Mouse (Mus musculus) stomach, postnatal 0 days (tissue): ENCODE measurements around the gene Gm12355. TPM values are rescaled to one million over a fixed set of nuclear protein-coding genes. Genes with fewer than 3 reads are reported as not detected.
A peak's percentile ranks its signal among the peaks of the same experiment; 100 is the strongest.
"Not testable (repeated sequence)": the region's sequence is repeated elsewhere in the genome, so short reads cannot be mapped to it uniquely, and the experiment has no call there.

Experiments
- ATAC-seq: fragments of 200-750 bp; cut with Nextera tagmentation; 2 replicates; pipeline ENCODE4 v1.8.0; 2017; ENCODE audit not compliant: low FRiP score, low TSS enrichment
- DNase-seq: peaks from one replicate; pipeline ENCODE4 v3.0.0-alpha.2; 2016; ENCODE audit warnings: low spot score
- H3K27ac ChIP-seq: fragments of 300-500 bp; sonication (generic); replicated peaks from 2 replicates; pipeline ENCODE4 v1.5.1; 2014; ENCODE audit warnings: mild to moderate bottlenecking, control low read depth
- H3K27me3 ChIP-seq: fragments of 300-500 bp; sonication (generic); 2 replicates; pipeline ENCODE4 v1.6.1; 2014; ENCODE audit warnings: low read length; ENCODE audit not compliant: control insufficient read depth, insufficient read depth
- H3K36me3 ChIP-seq: fragments of 300-500 bp; sonication (generic); 2 replicates; pipeline ENCODE4 v1.6.1; 2014; ENCODE audit warnings: low read length, mixed read lengths; ENCODE audit not compliant: control insufficient read depth, insufficient read depth
- H3K4me1 ChIP-seq: fragments of 300-500 bp; sonication (generic); replicated peaks from 2 replicates; pipeline ENCODE4 v1.6.1; 2014; ENCODE audit warnings: antibody characterized with exemption; ENCODE audit not compliant: control insufficient read depth, insufficient read depth
- H3K4me2 ChIP-seq: fragments of 300-500 bp; sonication (generic); replicated peaks from 2 replicates; pipeline ENCODE4 v1.6.1; 2014; ENCODE audit warnings: low read depth, mild to moderate bottlenecking, control low read depth, moderate library complexity
- H3K4me3 ChIP-seq: fragments of 300-500 bp; sonication (generic); 2 replicates; pipeline ENCODE4 v1.5.1; 2014; ENCODE audit warnings: low read depth, low read length, control low read depth
- H3K9ac ChIP-seq: fragments of 300-500 bp; sonication (generic); 2 replicates; pipeline ENCODE4 v1.6.1; 2014; ENCODE audit warnings: mild to moderate bottlenecking, low read length, control low read depth, mixed read lengths
- H3K9me3 ChIP-seq: fragments of 300-500 bp; sonication (generic); 2 replicates; pipeline ENCODE4 v1.6.1; 2016; ENCODE audit warnings: low read length; ENCODE audit not compliant: control insufficient read depth
- CTCF ChIP-seq: IDR thresholded peaks from 2 replicates; pipeline ENCODE4 v1.5.1; 2016; ENCODE audit warnings: antibody characterized with exemption, low read depth, mild to moderate bottlenecking, moderate library complexity
- EP300 ChIP-seq: optimal IDR thresholded peaks from 2 replicates; pipeline ENCODE3; 2016; ENCODE audit warnings: antibody characterized with exemption
- WGBS: fragments of 180-500 bp; shearing (Covaris S2); extraction: QIAGEN DNeasy Blood & Tissue Kit; methylation state at CpG from one replicate; pipeline ENCODE4 v1.1.7; 2014; 5-methylcytosine and 5-hydroxymethylcytosine counted together
- polyA plus RNA-seq: library from polyadenylated mRNA; unstranded; fragments of >200 nt; fragmentation: Nextera tagmentation; extraction: Ambion mirVana; gene quantifications from 2 replicates; pipeline ENCODE4 v1.2.1, GENCODE M21; 2015

The Gm12355 gene
- polyA plus RNA-seq = 0.81 and 0.82 TPM in 2 replicates

DNA sequence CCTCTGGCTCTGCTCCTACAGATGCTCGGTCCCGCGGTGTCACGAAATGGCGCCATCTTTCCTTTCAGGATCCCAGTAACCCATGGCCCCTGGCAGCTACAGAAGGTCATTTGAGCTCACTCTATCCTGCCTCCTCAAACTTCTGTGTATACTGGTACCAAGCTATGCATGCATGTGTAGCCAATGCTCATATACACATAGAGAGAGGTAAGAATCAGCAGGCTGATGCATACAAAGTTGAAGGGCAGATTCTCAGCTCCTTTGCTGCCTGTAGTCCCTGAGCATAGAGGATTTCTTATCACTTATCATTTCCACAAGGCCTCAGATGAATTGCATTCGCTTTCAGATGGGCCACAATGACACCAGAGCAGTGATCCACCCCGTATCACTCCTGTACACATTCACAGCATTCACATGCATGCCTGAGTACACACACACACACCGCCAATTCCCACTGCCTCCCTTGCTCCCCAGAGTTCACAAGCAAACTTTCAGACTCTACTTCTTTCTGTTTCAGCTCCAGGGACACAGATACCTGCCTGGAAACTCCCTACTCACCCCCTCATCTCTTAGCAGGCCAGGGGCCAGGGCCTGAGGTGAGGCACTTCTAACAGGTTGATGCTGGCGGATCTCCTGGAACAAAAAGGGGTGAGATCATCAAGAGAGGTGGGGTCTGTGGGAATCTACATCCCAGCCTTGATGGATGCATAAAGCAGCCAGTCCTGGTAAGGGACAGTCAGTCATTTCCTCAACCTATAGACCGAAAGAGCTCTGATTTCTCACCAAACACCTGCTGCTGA lies at the start of gene Gm12355, which contains the start of gene Gsdma3:
TSS of gene Gm12355 (minus strand) at position 51 of the 800 bp plus-strand sequence.
TSS of gene Gsdma3 (plus strand) at position 750 of the 800 bp plus-strand sequence.
- no peak for ATAC-seq
- Histone ChIP-seq H3K9me3 (no peaks in the 10 kb centered on the region), H3K4me2 (no peak within 1 kb of the TSS), H3K4me3 (no peak within 1 kb of the TSS), H3K9ac (no peak within 1 kb of the TSS), H3K27me3 (no peaks in the 10 kb centered on the region), H3K27ac (no peak within 1 kb of the TSS), H3K4me1 (no peaks in the 10 kb centered on the region), H3K36me3 (no peaks in the 10 kb centered on the region)
- TF ChIP-seq CTCF (no peak), EP300 (no peak)
- DNase-seq = no peak
- 84% methylated on average over 10 of the region's 10 CpGs for WGBS

DNA sequence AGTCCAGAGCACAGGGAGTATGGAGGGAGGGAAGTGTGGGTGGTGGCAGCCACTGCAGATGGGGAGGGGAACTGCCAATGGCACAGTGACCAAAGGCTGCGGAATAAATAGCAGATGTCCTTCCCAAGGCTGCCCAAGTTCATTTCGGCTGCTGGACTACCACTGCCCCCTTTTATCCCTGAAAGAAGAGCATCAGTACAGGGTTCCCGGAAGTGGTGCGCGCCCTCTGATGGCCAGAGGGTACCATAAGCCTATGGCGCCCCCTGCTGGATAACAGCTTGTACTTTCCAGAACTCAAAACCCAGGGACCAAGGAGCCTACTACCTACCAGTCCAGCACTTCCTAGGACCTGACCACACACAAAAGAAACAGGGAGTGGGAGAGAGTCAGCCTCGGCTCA lies 47.7 kb upstream of the Gm12355 start:
- not testable (repeated sequence) for H3K27ac ChIP-seq, H3K4me2 ChIP-seq, H3K4me1 ChIP-seq, H3K27me3 ChIP-seq, H3K36me3 ChIP-seq, H3K9ac ChIP-seq, H3K9me3 ChIP-seq, H3K4me3 ChIP-seq
- DNase-seq (peak; percentile 67), ATAC-seq (peak; percentile 71)
- WGBS = 2% methylated on average over 6 of the region's 7 CpGs
- peak; percentile 72 for TF ChIP-seq CTCF

DNA sequence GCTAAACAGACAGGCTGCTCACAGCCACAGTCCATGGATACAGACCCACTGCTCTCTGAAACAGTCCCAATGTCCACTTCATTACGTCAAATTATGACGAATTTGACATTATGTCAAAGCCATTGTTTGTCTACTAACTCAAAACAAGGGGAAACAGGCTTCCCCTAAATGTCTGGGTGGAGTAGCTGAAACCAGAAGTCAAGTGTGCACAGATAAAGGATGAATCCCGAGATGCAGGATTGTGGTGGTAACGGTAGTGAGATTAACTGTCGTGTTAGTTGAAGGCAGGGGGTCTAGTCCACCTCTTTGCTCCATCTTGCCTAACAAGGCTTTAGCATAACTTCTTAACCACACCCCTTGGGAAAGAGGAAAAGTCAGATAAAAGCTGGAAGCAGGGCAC lies 47.0 kb upstream of the Gm12355 start:
- Histone ChIP-seq H3K4me3 (no peak overlapping the region), H3K4me1 (no peaks in the 10 kb centered on the region), H3K27ac (0 out of 2 replicates have a peak overlapping the region, but pooled peaks have one; percentile 4), H3K36me3 (no peaks in the 10 kb centered on the region), H3K4me2 (no peak overlapping the region), H3K9ac (no peak overlapping the region), H3K9me3 (no peaks in the 10 kb centered on the region), H3K27me3 (no peaks in the 10 kb centered on the region)
- TF ChIP-seq CTCF (no peak), EP300 (no peak)
- no peak for DNase-seq
- WGBS = 69% methylated on average over 5 of the region's 5 CpGs
- ATAC-seq = no peak

DNA sequence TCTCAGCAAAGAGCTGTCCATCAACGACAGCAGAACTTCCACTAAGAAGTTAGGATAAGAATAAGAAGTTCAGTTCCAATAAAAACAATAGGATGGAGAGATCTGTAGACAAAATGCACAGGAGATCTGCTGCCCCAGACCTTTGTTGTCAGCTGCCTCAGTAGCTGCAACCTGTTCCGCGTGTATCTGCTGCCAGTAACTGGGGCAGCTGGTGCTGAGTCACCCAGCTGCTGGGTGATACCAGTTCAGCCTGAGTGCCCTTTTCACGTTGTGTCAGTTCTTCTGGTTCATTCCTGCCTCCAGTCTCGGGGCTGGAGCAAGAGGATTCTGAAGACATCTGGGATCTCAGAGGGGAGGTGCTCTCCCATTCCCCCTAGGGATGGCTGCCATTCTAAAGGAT lies 46.4 kb upstream of the Gm12355 start:
- 31% methylated on average over 5 of the region's 5 CpGs for WGBS

DNA sequence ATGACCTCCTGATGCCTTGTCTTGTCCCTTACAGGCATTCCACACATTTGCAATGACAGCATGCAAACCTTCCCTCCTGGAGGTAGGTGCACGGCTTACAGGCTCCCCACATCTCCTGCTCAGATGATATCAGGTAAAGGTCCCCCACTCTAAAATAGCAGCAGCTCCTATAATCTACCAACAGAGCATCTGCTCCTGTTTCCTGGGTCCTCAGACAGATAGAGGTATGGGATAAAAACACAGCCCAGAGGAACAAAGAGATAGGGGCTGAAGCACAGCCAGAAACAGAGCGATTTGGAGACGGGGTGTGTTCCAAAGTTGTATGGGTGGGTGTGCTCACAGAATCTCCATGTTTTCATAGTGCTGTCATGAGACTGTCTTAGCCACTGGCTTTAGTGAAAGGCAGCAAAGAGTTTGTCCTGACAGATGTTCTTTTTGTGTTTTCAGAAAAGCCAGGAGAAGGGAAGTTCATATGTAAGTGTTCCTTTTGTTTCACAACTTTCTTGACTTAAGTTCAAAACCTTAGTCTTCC lies 45.9 kb upstream of the Gm12355 start:
- no peak overlapping the region for H3K4me2 ChIP-seq
- no peaks in the 10 kb centered on the region for H3K9me3 ChIP-seq
- no peak for TF ChIP-seq CTCF
- no peak for TF ChIP-seq EP300
- no peaks in the 10 kb centered on the region for H3K36me3 ChIP-seq
- H3K27ac ChIP-seq = no peak overlapping the region
- no peak for DNase-seq
- no peak overlapping the region for H3K9ac ChIP-seq
- no peaks in the 10 kb centered on the region for H3K27me3 ChIP-seq
- no peak overlapping the region for H3K4me3 ChIP-seq
- H3K4me1 ChIP-seq = no peaks in the 10 kb centered on the region
- no peak for ATAC-seq
- 40% methylated on average over 3 of the region's 3 CpGs for WGBS

More for the DNA sequence above, 46.4 kb upstream of the Gm12355 start:
- no peak overlapping the region for H3K9ac ChIP-seq
- H3K9me3 ChIP-seq = no peaks in the 10 kb centered on the region
- H3K27me3 ChIP-seq = no peaks in the 10 kb centered on the region
- no peaks in the 10 kb centered on the region for H3K36me3 ChIP-seq
- no peak overlapping the region for H3K4me3 ChIP-seq
- no peaks in the 10 kb centered on the region for H3K4me1 ChIP-seq
- H3K4me2 ChIP-seq = no peak overlapping the region
- H3K27ac ChIP-seq = no peak overlapping the region
- TF ChIP-seq CTCF (no peak), EP300 (no peak)
- DNase-seq (no peak), ATAC-seq (no peak)

DNA sequence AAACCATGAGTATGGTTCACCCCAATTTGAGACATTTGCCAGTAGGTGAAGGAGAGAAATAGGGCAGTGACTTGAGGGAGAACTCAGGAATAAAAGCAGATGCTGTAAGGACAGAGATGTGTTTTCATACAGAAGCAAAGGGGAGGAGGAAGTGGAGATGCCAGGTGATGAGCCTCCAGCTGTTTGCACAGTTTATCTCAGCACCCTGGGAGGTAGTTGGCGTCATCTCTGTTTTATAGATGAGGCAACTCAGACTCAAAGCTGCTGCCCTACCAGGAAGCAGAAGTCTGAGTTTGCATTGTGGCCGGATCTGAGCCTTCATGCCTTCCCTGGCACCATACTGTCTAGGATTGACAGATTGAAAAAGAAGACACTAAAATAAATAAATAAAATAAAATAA lies 43.5 kb upstream of the Gm12355 start:
- no peak for ATAC-seq
- no peak overlapping the region for H3K9ac ChIP-seq
- H3K9me3 ChIP-seq = no peaks in the 10 kb centered on the region
- DNase-seq = no peak
- no peaks in the 10 kb centered on the region for H3K4me1 ChIP-seq
- H3K36me3 ChIP-seq = no peaks in the 10 kb centered on the region
- no peak overlapping the region for H3K4me3 ChIP-seq
- WGBS = 43% methylated on average over 2 of the region's 2 CpGs
- H3K27me3 ChIP-seq = no peaks in the 10 kb centered on the region
- TF ChIP-seq EP300 = no peak
- no peak for TF ChIP-seq CTCF
- no peak overlapping the region for H3K27ac ChIP-seq
- H3K4me2 ChIP-seq = no peak overlapping the region
